Mouse (Mus musculus) cortical plate, adult 2 months (tissue): Measurements from ENCODE around the gene Slc43a2. TPM values are rescaled to one million over a fixed set of nuclear protein-coding genes. Genes with fewer than 3 reads are reported as not detected.

Source experiments
- H3K27ac ChIP-seq: fragments of 200-500 bp; 2 replicates; pipeline ENCODE4 v1.5.1; 2012; ENCODE audit warnings: low read length, control low read depth, inconsistent platforms; ENCODE audit not compliant: insufficient read depth
- H3K4me1 ChIP-seq: fragments of 200-500 bp; 2 replicates; pipeline ENCODE4 v1.6.1; 2011; ENCODE audit warnings: low read length; ENCODE audit not compliant: control insufficient read depth, insufficient read depth
- H3K4me3 ChIP-seq: fragments of 200-500 bp; 2 replicates; pipeline ENCODE4 v1.5.1; 2011; ENCODE audit warnings: mild to moderate bottlenecking, low read length, control low read depth; ENCODE audit not compliant: insufficient read depth
- CTCF ChIP-seq: fragments of 200-500 bp; IDR thresholded peaks from 2 replicates; pipeline ENCODE4 v1.5.1; 2011; ENCODE audit warnings: mild to moderate bottlenecking, control low read depth, low read length; ENCODE audit not compliant: insufficient read depth; ENCODE audit errors: extremely low read depth
- POLR2A ChIP-seq: fragments of 200-500 bp; IDR thresholded peaks from 2 replicates; pipeline ENCODE4 v1.6.1; 2011; ENCODE audit warnings: mild to moderate bottlenecking, low read length, control low read depth; ENCODE audit not compliant: insufficient read depth; ENCODE audit errors: extremely low read depth
- polyA plus RNA-seq: library from polyadenylated mRNA; depleted of rRNA; stranded (reverse); fragments of >200 nt; gene quantifications from 2 replicates; pipeline ENCODE4 v1.2.3, GENCODE M21; 2012

Gene Slc43a2
- polyA plus RNA-seq, 1 experiment, result 34.3 TPM

DNA sequence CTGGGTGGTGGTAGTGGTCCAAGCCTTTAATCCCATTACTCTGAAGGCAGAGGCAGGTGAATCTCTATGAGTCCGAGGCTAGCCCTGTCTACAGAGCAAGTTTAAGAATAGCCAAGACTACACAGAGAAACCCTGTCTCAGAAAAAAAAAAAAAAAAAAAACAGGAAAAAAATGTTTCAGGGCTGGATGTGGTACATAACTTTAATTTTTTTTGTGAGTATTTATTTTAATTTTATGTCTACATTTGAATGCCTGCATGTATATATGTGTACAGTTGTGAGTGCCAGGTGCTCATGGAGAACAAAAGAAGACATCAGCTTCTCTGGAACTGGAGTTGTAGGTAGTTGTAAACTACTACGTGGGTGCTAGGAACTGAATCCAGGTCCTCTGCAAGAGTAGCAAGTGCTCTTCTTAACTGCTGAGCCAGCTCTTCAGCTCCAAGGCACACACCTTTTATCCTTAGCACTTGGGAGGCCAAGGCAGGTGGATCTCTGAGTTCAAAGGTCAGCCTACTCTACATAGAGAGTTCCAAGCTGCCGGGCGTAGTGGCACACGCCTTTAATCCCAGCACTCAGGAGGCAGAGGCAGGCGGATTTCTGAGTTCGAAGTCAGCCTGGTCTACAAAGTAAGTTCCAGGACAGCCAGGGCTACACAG, 50.1 kb downstream of the Slc43a2 start:
- TF ChIP-seq CTCF (no peak), POLR2A (no peak)
- H3K4me3 ChIP-seq, result no peak overlapping the region

DNA sequence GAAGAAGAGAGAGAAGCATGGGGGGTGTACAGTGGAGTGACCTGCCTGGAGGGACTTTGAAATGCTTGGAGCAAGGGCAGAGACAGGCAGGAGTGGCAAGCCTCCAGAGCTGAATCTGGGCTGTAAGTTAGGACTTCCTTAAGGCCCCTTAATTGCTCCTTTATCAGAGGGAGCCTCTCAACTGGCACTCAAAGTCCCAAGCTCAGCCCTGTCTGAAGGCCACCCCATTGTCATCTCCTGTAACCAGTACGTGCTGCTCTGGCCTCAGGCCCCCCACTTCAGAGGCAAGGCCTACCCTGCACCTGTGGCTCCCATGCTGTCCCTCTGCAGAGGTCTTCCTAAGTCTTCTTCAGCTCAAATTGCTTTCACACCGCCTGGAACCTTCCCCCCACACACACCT, 52.0 kb downstream of the Slc43a2 start:
- H3K4me1 ChIP-seq, result no peaks in the 10 kb centered on the region
- H3K4me3 ChIP-seq, result no peak overlapping the region
- TF ChIP-seq CTCF (no peak), POLR2A (no peak)
- H3K27ac ChIP-seq, result no peak overlapping the region

More for the DNA sequence above, 50.1 kb downstream of the Slc43a2 start:
- Histone ChIP-seq H3K27ac (no peak overlapping the region), H3K4me1 (no peaks in the 10 kb centered on the region)

DNA sequence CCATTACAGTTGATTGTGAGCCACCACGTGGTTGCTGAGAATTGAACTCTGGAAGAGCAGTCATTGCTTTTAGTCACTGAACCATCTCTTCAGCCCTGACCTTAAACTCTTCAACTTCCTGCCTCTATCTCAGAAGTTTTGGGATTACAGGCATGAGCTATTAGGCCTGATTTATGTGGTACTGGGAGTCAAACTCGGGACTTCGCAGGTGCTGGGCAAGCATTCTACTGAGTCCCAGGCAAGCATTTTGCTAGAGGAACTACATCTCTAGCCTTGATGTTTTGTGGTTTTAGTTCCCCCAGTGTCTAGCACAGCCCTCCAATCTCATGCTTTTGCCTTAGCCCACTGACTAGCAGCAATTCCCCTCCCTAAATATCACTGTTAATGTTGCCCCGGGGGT, 53.6 kb downstream of the Slc43a2 start:
- no peak for TF ChIP-seq CTCF
- TF ChIP-seq POLR2A, result no peak
- H3K4me1 ChIP-seq, result peaks cover 10% of the 10 kb centered on the region
- H3K27ac ChIP-seq, result no peak overlapping the region
- H3K4me3 ChIP-seq, result no peak overlapping the region

DNA sequence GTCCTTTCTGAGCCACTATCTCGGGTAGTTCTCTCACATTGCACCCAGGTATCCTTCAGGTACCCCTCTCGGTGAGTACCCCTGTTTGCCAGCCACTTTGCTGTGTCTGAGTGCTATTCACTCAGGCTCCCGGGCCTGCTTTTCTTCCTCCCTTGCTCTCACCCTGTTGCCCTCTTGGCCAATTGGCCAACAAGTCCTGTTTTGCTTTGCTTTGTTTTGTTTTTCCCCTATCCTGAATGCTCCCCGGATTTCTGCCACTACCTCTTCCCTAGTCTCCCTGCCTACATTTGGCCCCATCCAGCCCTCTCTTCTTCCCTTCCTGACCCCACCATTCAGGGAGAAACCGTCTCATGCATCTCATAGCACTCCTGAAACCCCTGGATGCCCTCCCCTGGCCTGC, 54.5 kb downstream of the Slc43a2 start:
- Histone ChIP-seq H3K4me3 (no peak overlapping the region), H3K4me1 (peaks cover 12% of the 10 kb centered on the region), H3K27ac (no peak overlapping the region)
- TF ChIP-seq POLR2A (no peak), CTCF (no peak)

DNA sequence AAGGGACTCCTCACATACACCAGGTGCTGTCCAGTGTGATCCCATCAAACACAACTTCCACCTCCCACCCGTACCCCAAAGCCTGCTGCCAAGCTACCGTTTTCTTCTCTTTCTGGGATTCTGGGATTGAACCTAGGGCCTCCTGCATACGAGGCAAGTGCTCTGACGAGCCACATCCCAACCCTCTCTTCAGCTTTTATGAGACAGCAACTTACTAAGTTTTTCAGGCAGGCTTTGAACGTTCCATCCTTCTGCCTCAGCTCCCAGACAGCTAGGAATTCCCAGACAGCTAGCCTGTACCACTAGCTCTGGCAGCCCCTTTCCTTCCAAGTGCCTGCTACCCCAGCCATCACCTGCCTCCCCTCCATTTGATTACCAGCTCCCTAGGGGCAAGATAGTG, 55.5 kb downstream of the Slc43a2 start:
- peaks cover 14% of the 10 kb centered on the region for H3K4me1 ChIP-seq
- no peak overlapping the region for H3K27ac ChIP-seq
- H3K4me3 ChIP-seq, result no peak overlapping the region
- TF ChIP-seq POLR2A (no peak), CTCF (no peak)

DNA sequence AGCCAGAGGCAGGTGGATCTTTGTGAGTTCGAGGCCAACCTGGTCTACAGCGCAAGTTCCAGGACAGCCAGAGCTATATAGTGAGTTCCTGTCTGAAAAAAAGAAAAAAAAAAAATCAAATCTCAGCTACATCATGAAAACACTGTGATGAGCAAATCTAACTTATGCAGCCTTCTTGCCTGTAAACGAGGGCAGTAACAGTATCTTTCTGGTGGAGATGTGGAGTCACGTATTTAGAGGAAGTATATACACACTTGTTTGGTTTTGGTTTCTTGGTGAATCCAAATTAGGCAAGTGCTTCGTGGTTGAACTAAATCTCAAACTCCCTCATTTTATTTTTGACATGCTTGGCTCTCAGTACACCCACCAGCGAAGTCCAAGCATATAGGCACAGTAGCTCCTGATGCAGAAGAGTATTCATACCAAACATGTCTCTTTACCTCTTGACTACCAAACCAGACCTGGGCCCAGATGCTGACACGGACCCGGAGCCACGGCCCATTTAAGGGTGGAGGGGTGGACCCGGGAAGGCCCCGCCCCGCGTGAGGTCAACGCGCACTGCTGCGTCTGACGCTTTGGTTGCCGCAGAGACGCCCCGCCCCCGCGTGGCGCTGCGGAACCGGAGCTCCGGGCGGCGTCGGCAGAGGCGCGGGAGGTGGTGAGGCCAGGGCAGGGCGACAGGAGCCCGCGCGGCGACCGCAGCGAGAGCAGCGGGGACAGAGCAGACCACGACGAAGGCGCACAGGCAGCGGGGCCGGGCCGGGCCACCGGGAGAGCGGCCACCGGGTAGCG, 56.2 kb downstream of the Slc43a2 start, which contains the start of gene Pitpna:
Gene Pitpna (plus strand): TSS at position 605 of the 792 bp plus-strand sequence.
- Histone ChIP-seq H3K4me1 (peaks cover 15% of the 10 kb centered on the region), H3K27ac (peak within 1 kb of the TSS; percentile 78), H3K4me3 (peak within 1 kb of the TSS; percentile 80)
- TF ChIP-seq POLR2A (peak; percentile 74; the same call in 1 of the 2 replicates), CTCF (no peak)

DNA sequence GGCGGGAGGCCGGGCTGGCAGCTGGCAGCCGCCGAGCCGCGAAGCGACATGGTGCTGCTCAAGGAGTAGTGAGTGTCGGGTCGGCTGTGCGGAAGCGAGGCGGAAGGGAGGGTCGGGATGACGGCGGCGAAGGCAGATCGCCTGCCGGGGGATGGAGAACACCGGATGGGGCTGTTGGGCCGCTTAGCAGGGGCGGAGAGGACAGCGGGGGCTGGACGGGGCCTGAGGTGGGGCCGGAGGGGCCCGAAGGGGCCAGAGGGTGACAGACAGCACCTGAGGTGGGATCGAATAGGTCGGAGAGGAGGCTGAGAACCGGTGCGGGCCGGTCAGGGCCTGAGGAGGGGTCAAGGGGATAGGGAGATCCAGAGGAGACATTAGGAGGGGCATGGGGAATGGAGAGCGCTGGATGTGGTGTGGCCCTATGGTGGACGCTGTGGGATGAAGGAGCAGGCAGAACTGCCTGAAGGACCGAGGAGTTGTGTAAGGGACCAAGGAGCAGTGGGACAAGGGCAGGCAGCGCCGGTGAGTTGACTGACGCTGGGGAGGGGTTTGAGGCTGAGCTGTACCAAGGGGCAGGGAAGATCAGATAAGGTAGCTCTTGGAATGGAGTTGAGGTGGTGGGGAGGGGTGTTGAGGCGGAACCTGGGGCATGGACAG, 56.9 kb downstream of the Slc43a2 start:
- H3K4me1 ChIP-seq, result peaks cover 15% of the 10 kb centered on the region
- TF ChIP-seq CTCF (no peak), POLR2A (no peak)
- H3K4me3 ChIP-seq, result peak overlapping the region; percentile 80
- H3K27ac ChIP-seq, result peak overlapping the region; percentile 78

DNA sequence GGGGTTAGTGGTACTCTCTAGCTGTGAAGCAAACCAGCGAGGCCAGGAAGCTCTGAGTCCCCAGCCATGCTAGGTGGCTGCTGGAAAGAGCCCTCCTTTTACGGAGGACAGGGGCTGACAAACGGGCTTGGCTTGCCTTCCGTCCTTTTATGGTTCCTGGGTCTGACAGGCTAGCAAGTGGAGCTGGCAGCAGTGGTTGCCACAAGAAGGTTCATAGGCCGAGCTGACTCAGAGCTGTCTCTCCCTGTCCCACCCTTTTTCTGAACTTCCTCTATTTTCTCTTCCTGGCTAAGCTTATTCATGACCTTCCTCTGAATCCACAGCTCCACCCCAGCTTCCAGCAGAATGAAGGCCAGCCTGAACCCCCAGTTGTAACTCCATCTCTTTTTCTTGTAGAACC, 61.1 kb downstream of the Slc43a2 start:
- Histone ChIP-seq H3K4me3 (no peak overlapping the region), H3K4me1 (peaks cover 15% of the 10 kb centered on the region), H3K27ac (no peak overlapping the region)
- TF ChIP-seq POLR2A (no peak), CTCF (no peak)

DNA sequence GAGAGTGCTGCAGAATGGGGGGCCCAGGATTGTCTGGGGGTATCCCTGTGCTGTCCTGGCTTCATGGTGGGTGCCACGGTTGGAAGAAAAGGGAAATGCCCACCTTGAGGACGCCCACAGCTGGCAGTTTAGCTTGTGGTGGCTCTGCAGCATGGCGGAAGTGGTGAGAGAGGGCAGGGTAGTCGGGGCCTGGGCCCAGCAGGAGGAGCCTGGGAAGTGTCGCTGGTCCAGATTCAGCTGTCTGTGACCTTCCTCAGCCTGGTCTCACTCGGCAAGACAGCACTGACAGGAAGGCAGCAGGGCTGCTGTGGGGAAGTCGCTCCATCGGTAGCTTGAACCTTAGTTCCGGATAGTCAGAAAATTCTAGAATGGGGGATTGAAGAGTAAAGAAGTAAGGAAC, 62.9 kb downstream of the Slc43a2 start:
- Histone ChIP-seq H3K27ac (no peak overlapping the region), H3K4me1 (peaks cover 10% of the 10 kb centered on the region), H3K4me3 (no peak overlapping the region)
- TF ChIP-seq POLR2A, result no peak

DNA sequence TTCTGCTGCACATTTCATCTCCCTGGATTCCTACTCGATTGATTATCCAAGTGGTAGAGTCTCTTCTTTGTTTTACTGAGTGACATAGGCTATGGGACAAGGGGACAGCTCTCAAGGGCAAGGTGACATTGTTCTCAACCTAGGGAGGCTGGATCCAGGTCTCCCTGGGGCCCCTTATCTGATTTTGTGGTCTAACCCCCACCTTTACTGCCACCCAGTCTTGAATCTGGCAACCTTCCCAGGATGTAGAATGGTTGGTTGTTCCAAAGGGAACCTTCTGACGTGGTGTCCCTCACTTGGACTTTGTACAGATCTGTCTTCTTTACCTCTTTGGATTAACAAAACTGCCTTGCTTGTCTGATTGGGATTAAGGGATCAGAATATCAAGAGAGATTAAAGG, 63.9 kb downstream of the Slc43a2 start:
- H3K4me1 ChIP-seq, result peaks cover 3% of the 10 kb centered on the region
- no peak overlapping the region for H3K27ac ChIP-seq
- no peak overlapping the region for H3K4me3 ChIP-seq
- no peak for TF ChIP-seq POLR2A
- no peak for TF ChIP-seq CTCF
